Mouse (Mus musculus): ENCODE results near the gene Trir. TPM values are rescaled to one million over a fixed set of nuclear protein-coding genes. Genes with fewer than 3 reads are reported as not detected.
A peak's percentile ranks its signal among the peaks of the same experiment; 100 is the strongest.

Trir gene
- polyA plus RNA-seq, 1 experiment: 92.3 TPM

GRCm38 (mm10) chr8:84990836-84991235 lies 35.8 kb upstream of the Trir start:
- H3K9me3 ChIP-seq (ENCODE audit: control insufficient read depth, low read length): no peaks in the 10 kb centered on the region
- H3K27me3 ChIP-seq (ENCODE audit: control insufficient read depth): no peaks in the 10 kb centered on the region
- peaks cover 45% of the 10 kb centered on the region for H3K4me1 ChIP-seq (ENCODE audit: control insufficient read depth)
- H3K36me3 ChIP-seq (ENCODE audit: control insufficient read depth): peaks cover 6% of the 10 kb centered on the region; the same call in 1 of the 2 replicates
- H3K4me3 ChIP-seq (replicated peaks): peak overlapping the region; percentile 75
- TF ChIP-seq GATA1 (IDR thresholded peaks at IDR 0.05; ENCODE audit: low read length): no peak
- TF ChIP-seq TAL1 (IDR thresholded peaks at IDR 0.05; ENCODE audit: low read length): no peak

- H3K9me3 ChIP-seq (ENCODE audit: control insufficient read depth, low read length): no peaks in the 10 kb centered on the region
- peaks cover 9% of the 10 kb centered on the region; the same call in 1 of the 2 replicates for H3K36me3 ChIP-seq (ENCODE audit: control insufficient read depth)
- peaks cover 34% of the 10 kb centered on the region for H3K4me1 ChIP-seq (ENCODE audit: control insufficient read depth)
- H3K4me3 ChIP-seq (replicated peaks): no peak overlapping the region
- no peaks in the 10 kb centered on the region for H3K27me3 ChIP-seq (ENCODE audit: control insufficient read depth)
- TF ChIP-seq TAL1 (IDR thresholded peaks at IDR 0.05; ENCODE audit: low read length): no peak
- no peak for TF ChIP-seq GATA1 (IDR thresholded peaks at IDR 0.05; ENCODE audit: low read length)
Observed at GRCm38 (mm10) chr8:84994375-84994774, 32.2 kb upstream of the Trir start.

GRCm38 (mm10) chr8:84995680-84996079 lies 30.9 kb upstream of the Trir start:
- Histone ChIP-seq H3K36me3 (ENCODE audit: control insufficient read depth) (peaks cover 9% of the 10 kb centered on the region; the same call in 1 of the 2 replicates), H3K4me3 (replicated peaks) (no peak overlapping the region), H3K9me3 (ENCODE audit: control insufficient read depth, low read length) (no peaks in the 10 kb centered on the region), H3K4me1 (ENCODE audit: control insufficient read depth) (peaks cover 22% of the 10 kb centered on the region), H3K27me3 (ENCODE audit: control insufficient read depth) (no peaks in the 10 kb centered on the region)
- TF ChIP-seq TAL1 (IDR thresholded peaks at IDR 0.05; ENCODE audit: low read length) (no peak), GATA1 (IDR thresholded peaks at IDR 0.05; ENCODE audit: low read length) (no peak)

GRCm38 (mm10) chr8:84996978-84997377 lies 29.6 kb upstream of the Trir start:
- Histone ChIP-seq H3K4me1 (ENCODE audit: control insufficient read depth) (peaks cover 15% of the 10 kb centered on the region), H3K36me3 (ENCODE audit: control insufficient read depth) (peaks cover 13% of the 10 kb centered on the region), H3K4me3 (replicated peaks) (no peak overlapping the region), H3K27me3 (ENCODE audit: control insufficient read depth) (no peaks in the 10 kb centered on the region), H3K9me3 (ENCODE audit: control insufficient read depth, low read length) (no peaks in the 10 kb centered on the region)
- TF ChIP-seq TAL1 (IDR thresholded peaks at IDR 0.05; ENCODE audit: low read length): no peak
- no peak for TF ChIP-seq GATA1 (IDR thresholded peaks at IDR 0.05; ENCODE audit: low read length)

- H3K36me3 ChIP-seq (ENCODE audit: control insufficient read depth): peaks cover 17% of the 10 kb centered on the region
- TF ChIP-seq TAL1 (IDR thresholded peaks at IDR 0.05; ENCODE audit: low read length) (no peak), GATA1 (IDR thresholded peaks at IDR 0.05; ENCODE audit: low read length) (no peak)
- peaks cover 20% of the 10 kb centered on the region for H3K4me1 ChIP-seq (ENCODE audit: control insufficient read depth)
- H3K9me3 ChIP-seq (ENCODE audit: control insufficient read depth, low read length): no peaks in the 10 kb centered on the region
- no peaks in the 10 kb centered on the region for H3K27me3 ChIP-seq (ENCODE audit: control insufficient read depth)
- H3K4me3 ChIP-seq (replicated peaks): peak overlapping the region; percentile 14
Observed at GRCm38 (mm10) chr8:84997649-84998295, 28.9 kb upstream of the Trir start.

- Histone ChIP-seq H3K4me1 (ENCODE audit: control insufficient read depth) (peaks cover 6% of the 10 kb centered on the region), H3K36me3 (ENCODE audit: control insufficient read depth) (peaks cover 2% of the 10 kb centered on the region; the same call in 1 of the 2 replicates), H3K27me3 (ENCODE audit: control insufficient read depth) (peaks cover 40% of the 10 kb centered on the region), H3K4me3 (replicated peaks) (no peak overlapping the region), H3K9me3 (ENCODE audit: control insufficient read depth, low read length) (no peaks in the 10 kb centered on the region)
- TF ChIP-seq TAL1 (IDR thresholded peaks at IDR 0.05; ENCODE audit: low read length) (no peak), GATA1 (IDR thresholded peaks at IDR 0.05; ENCODE audit: low read length) (no peak)
Observed at GRCm38 (mm10) chr8:85007686-85008085, 18.9 kb upstream of the Trir start.

GRCm38 (mm10) chr8:85011242-85011641 lies 15.4 kb upstream of the Trir start:
- Histone ChIP-seq H3K4me3 (replicated peaks) (no peak overlapping the region), H3K36me3 (ENCODE audit: control insufficient read depth) (no peaks in the 10 kb centered on the region), H3K4me1 (ENCODE audit: control insufficient read depth) (peaks cover 13% of the 10 kb centered on the region), H3K27me3 (ENCODE audit: control insufficient read depth) (peaks cover 62% of the 10 kb centered on the region), H3K9me3 (ENCODE audit: control insufficient read depth, low read length) (no peaks in the 10 kb centered on the region)
- TF ChIP-seq GATA1 (IDR thresholded peaks at IDR 0.05; ENCODE audit: low read length) (no peak), TAL1 (IDR thresholded peaks at IDR 0.05; ENCODE audit: low read length) (no peak)

GRCm38 (mm10) chr8:85013230-85013840 lies 13.3 kb upstream of the Trir start:
- H3K36me3 ChIP-seq (ENCODE audit: control insufficient read depth): peaks cover 15% of the 10 kb centered on the region
- H3K27me3 ChIP-seq (ENCODE audit: control insufficient read depth): peaks cover 54% of the 10 kb centered on the region
- no peak overlapping the region for H3K4me3 ChIP-seq (replicated peaks)
- no peaks in the 10 kb centered on the region for H3K9me3 ChIP-seq (ENCODE audit: control insufficient read depth, low read length)
- H3K4me1 ChIP-seq (ENCODE audit: control insufficient read depth): peaks cover 8% of the 10 kb centered on the region
- TF ChIP-seq TAL1 (IDR thresholded peaks at IDR 0.05; ENCODE audit: low read length): no peak
- TF ChIP-seq GATA1 (IDR thresholded peaks at IDR 0.05; ENCODE audit: low read length): no peak

GRCm38 (mm10) chr8:85014431-85014830 lies 12.2 kb upstream of the Trir start, which contains the start of gene Best2:
TSS of gene Best2 (minus strand) at chr8:85014531.
- Histone ChIP-seq H3K9me3 (ENCODE audit: control insufficient read depth, low read length) (no peaks in the 10 kb centered on the region), H3K4me1 (ENCODE audit: control insufficient read depth) (peaks cover 10% of the 10 kb centered on the region), H3K4me3 (replicated peaks) (no peak within 1 kb of the TSS), H3K27me3 (ENCODE audit: control insufficient read depth) (peaks cover 45% of the 10 kb centered on the region), H3K36me3 (ENCODE audit: control insufficient read depth) (peaks cover 26% of the 10 kb centered on the region)
- TF ChIP-seq TAL1 (IDR thresholded peaks at IDR 0.05; ENCODE audit: low read length) (no peak), GATA1 (IDR thresholded peaks at IDR 0.05; ENCODE audit: low read length) (no peak)
